Mouse (Mus musculus) adrenal gland (tissue): ENCODE measurements at regions not wholly inside any gene's neighbourhood (a gene's known extent, or its start where the extent isn't known, plus 50 kb on each side); places are given as distances from the start of the nearest gene placed in this dataset.

Experiments used
- intact Hi-C: fragments of 180-260 bp; cut with DNase I; formaldehyde crosslinking; loops from one replicate; pipeline ENCODE4 v1.15.1; 2025

GRCm38 (mm10) chr7:88959332-88960124 lies 444.5 kb downstream of the Tmem135 start:
- intact Hi-C loops: no loop called here

GRCm38 (mm10) chr7:88954978-88955377 lies 449.0 kb downstream of the Tmem135 start:
- intact Hi-C loops: no loop called here

- intact Hi-C loops: no loop called here
Measured at GRCm38 (mm10) chr7:88945338-88945737, 458.7 kb downstream of the Tmem135 start.

GRCm38 (mm10) chr7:88944936-88945335 lies 459.1 kb downstream of the Tmem135 start:
- intact Hi-C loops: no loop called here

- intact Hi-C loops: no loop called here
Measured at GRCm38 (mm10) chr7:88941246-88941910, 462.6 kb downstream of the Tmem135 start.

- intact Hi-C loops: no loop called here
Measured at GRCm38 (mm10) chr7:88940196-88940595, 463.8 kb downstream of the Tmem135 start.

DNA sequence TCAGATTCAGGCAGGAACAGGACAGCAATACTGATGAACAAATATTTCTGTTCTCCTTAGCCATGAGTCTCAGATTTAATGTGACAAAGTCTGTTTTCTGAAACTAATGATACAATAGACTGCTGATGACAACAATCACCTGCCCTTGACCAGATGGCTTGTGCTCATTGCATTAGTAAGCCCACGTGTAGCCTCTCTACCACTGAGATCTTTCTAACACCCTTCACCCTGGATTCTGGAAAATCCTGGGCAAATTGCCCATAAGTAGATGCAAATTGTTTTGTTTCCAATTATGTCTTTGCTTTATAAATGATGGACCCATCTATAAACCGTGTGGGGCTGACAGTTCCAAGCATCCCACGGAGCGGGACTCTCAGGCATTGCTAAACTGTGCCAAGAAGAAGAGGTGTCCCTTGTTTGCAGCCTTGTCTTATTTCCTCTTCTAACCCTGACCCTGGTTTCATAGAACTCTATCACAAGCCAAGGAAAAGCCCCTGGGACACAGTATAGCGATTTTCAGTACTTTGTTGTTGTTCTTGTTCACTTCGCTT lies 475.7 kb downstream of the Tmem135 start:
- intact Hi-C loops: no loop called here
